Mouse (Mus musculus): Measurements from ENCODE around the gene Angpt4. TPM values are rescaled to one million over a fixed set of nuclear protein-coding genes. Genes with fewer than 3 reads are reported as not detected.

The Angpt4 gene
- total RNA-seq, 2 experiments from 2014 or later: not detected

DNA sequence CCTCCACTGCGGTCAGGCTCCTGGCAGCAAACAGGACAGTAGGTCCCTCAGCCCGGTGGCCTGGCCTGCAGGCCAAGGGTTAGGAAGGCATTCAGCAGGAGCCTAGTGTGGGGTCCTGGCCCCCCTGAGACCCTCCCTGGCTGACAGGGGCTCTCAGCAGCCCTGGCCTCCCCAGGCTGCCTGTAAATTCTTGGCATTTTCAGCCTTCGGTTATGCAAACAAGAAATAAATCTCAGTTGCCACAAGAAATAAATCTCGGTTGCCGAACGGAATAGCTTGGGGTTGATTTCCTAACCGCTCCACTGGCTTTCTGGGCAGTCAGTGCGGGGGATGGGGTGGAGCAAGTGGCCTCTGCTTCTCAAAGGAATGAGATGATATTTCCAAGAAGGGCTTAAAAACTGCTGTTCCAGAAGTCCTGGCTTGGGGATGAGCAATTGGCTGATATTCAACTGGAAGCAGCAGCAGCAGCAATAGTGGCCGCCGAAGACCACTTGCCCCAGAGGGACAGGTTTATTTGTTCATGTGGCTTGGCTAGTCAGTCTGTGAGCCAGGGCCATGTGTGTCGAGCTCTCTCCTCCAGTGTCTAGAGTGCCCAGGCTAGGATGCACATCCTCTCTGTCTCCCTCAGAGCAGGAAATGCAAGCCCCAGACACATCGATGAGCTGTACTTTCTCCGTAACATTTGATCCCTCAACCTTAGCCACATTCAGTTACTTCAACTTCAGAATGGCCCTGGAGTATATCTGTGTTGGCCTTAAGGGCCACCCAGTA is 5.2 kb downstream of the Angpt4 start:
- TF ChIP-seq CTCF (IDR thresholded peaks at IDR 0.05): no peak
- no peak overlapping the region for H3K4me3 ChIP-seq
- DNase-seq (ENCODE audit: extremely low spot score in 1 of 2, low spot score in 2 of 2): no peak
- no peak overlapping the region for H3K27ac ChIP-seq
- intact Hi-C loops (cut with DNase I): no loop called here

DNA sequence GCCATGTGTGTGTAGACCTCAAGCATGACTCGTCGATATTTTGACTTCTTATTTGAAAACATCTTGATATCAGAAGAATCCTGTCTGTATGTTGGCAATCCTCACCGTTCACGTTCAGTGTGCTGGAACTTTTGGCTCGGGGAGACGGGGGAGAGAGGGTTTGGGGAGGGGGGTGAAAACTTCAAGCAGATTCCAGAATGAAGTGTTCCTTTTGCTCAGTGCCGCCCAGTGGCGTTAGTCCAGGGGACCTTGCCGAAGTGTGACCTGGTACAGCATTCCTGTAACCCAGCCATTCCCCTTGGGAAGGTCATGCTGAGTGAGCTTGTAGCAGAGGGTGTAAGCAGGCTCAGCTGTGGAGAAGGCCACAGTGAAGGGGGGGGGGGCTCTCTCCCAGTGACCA is 8.1 kb downstream of the Angpt4 start:
- H3K4me3 ChIP-seq: no peak overlapping the region
- intact Hi-C loops (cut with DNase I): no loop called here
- H3K27ac ChIP-seq: no peak overlapping the region
- no peak for TF ChIP-seq CTCF (IDR thresholded peaks at IDR 0.05)
- DNase-seq (ENCODE audit: extremely low spot score in 1 of 2, low spot score in 2 of 2): no peak

- no peak overlapping the region for H3K4me3 ChIP-seq
- intact Hi-C loops (cut with DNase I): no loop called here
- no peak overlapping the region for H3K27ac ChIP-seq
- no peak for TF ChIP-seq CTCF (IDR thresholded peaks at IDR 0.05)
- DNase-seq (ENCODE audit: extremely low spot score in 1 of 2, low spot score in 2 of 2): no peak
These were observed 10.1 kb downstream of the Angpt4 start for GRCm38 (mm10) chr2:151921068-151921467.

DNA sequence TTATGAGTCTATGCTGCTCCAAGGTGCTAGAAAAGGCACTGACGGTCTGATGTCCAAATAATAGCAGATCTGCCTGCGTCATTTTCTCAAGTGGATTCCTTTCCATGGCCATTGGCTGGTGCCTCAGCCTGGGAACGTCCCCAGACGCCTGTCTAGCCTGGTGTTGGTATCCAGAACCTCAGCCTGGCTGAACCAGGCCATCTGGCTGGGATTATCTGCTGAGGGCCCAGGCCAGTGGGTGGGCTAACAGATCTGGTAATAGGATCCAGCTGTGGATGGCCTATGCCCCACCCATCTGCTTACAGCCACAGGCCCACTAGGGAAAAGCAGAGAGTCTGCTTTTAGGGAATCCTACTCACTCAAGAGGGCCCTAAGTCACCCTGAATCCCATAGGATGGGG is 10.6 kb downstream of the Angpt4 start:
- no peak for DNase-seq (ENCODE audit: extremely low spot score in 1 of 2, low spot score in 2 of 2)
- Histone ChIP-seq H3K27ac (no peak overlapping the region), H3K4me3 (no peak overlapping the region)
- intact Hi-C loops (cut with DNase I): no loop called here
- TF ChIP-seq CTCF (IDR thresholded peaks at IDR 0.05): no peak

DNA sequence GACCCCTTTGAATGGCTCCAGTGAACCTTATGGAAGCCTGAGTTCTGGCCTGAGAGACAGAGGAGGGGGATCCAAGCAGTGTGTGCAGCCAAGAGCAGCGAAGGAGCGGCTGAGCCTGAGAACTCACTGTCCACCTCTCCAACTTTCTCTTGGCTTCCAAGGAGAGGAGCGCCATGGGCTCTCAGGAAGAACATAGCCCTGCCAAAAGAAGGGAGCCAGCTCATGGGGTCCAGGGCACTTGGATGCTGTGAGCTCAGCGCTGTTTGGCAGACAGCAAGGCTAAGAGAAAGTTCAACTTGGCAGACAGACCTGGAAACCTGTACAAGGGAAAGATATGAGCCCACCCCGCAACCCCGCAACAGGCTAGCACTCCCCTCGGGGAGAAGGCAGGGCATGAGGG is 13.3 kb downstream of the Angpt4 start:
- H3K27ac ChIP-seq: no peak overlapping the region
- no peak for DNase-seq (ENCODE audit: extremely low spot score in 1 of 2, low spot score in 2 of 2)
- intact Hi-C loops (cut with DNase I): no loop called here
- TF ChIP-seq CTCF (IDR thresholded peaks at IDR 0.05): no peak
- no peak overlapping the region for H3K4me3 ChIP-seq

GRCm38 (mm10) chr2:151925715-151926114 is 14.7 kb downstream of the Angpt4 start:
- TF ChIP-seq CTCF (IDR thresholded peaks at IDR 0.05): no peak
- Histone ChIP-seq H3K27ac (no peak overlapping the region), H3K4me3 (no peak overlapping the region)
- intact Hi-C loops (cut with DNase I): loop anchor here (5.0 kb wide), 2 partner anchors 33 to 48 kb away; no protein-coding TSS in a partner anchor
- DNase-seq (ENCODE audit: extremely low spot score in 1 of 2, low spot score in 2 of 2): no peak

DNA sequence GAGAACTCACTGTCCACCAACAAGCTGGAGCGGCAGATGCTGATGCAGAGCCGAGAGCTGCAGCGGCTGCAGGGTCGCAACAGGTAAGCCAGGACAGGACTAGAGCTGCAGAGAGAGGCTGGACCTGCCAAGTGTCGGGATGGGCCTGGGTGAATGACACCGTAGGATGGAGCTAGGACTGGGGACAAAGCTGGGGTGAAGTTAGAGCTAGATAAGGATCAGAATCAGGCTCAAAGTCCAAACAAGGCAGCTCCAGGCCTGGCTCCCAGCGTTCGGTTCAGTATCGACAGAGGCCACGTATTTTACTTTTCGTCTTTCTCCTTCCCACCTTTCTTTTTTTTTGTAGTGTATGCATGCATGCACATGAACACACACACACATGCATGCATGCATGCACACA is 16.1 kb downstream of the Angpt4 start:
- H3K27ac ChIP-seq: no peak overlapping the region
- TF ChIP-seq CTCF (IDR thresholded peaks at IDR 0.05): no peak
- DNase-seq (ENCODE audit: extremely low spot score in 1 of 2, low spot score in 2 of 2): no peak
- intact Hi-C loops (cut with DNase I): loop anchor here (5.0 kb wide), 2 partner anchors 35 to 50 kb away; no protein-coding TSS in a partner anchor
- H3K4me3 ChIP-seq: no peak overlapping the region

GRCm38 (mm10) chr2:151930389-151931074 is 19.5 kb downstream of the Angpt4 start:
- TF ChIP-seq CTCF (IDR thresholded peaks at IDR 0.05): peak; percentile 90
- peak; percentile 69 to 82 for DNase-seq (ENCODE audit: extremely low spot score in 1 of 2, low spot score in 2 of 2)
- Histone ChIP-seq H3K27ac (no peak overlapping the region), H3K4me3 (no peak overlapping the region)
- intact Hi-C loops (cut with DNase I): loop anchor here (2.0 kb wide), 1 partner anchor 66 kb away; the partner anchor contains the start of gene Slc52a3

GRCm38 (mm10) chr2:151937893-151938292 is 26.9 kb downstream of the Angpt4 start:
- no peak for TF ChIP-seq CTCF (IDR thresholded peaks at IDR 0.05)
- Histone ChIP-seq H3K27ac (no peak overlapping the region), H3K4me3 (no peak overlapping the region)
- DNase-seq (ENCODE audit: extremely low spot score in 1 of 2, low spot score in 2 of 2): no peak
- intact Hi-C loops (cut with DNase I): no loop called here

DNA sequence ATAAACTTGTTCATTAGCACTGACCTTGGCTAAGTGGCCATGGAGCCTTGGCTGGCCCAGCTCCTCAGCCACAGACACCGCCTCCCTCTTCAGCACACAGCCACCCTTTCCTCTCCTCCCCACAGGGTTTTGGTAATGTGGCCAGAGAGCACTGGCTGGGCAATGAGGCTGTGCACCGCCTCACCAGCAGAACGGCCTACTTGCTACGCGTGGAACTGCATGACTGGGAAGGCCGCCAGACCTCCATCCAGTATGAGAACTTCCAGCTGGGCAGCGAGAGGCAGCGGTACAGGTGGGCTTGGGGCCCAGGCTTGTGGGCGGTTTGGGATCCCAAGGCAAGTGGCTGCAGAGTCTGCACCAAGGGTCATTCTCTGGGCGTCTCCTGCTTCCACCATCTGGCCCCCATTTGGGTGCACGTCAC is 27.8 kb downstream of the Angpt4 start:
- DNase-seq (ENCODE audit: extremely low spot score in 1 of 2, low spot score in 2 of 2): no peak
- intact Hi-C loops (cut with DNase I): no loop called here
- no peak overlapping the region for H3K27ac ChIP-seq
- TF ChIP-seq CTCF (IDR thresholded peaks at IDR 0.05): no peak; the same call in 1 of the 2 replicates
- no peak overlapping the region for H3K4me3 ChIP-seq

GRCm38 (mm10) chr2:151939651-151940420 is 28.8 kb downstream of the Angpt4 start:
- DNase-seq (ENCODE audit: extremely low spot score in 1 of 2, low spot score in 2 of 2): no peak
- intact Hi-C loops (cut with DNase I): loop anchor here (5.0 kb wide), 1 partner anchor 63 kb away; no protein-coding TSS in a partner anchor

GRCm38 (mm10) chr2:151941269-151941668 is 30.3 kb downstream of the Angpt4 start:
- no peak for DNase-seq (ENCODE audit: extremely low spot score in 1 of 2, low spot score in 2 of 2)
- intact Hi-C loops (cut with DNase I): loop anchor here (1.0 to 5.0 kb wide), 2 partner anchors 53 to 64 kb away; no protein-coding TSS in a partner anchor
- Histone ChIP-seq H3K27ac (no peak overlapping the region), H3K4me3 (no peak overlapping the region)
- TF ChIP-seq CTCF (IDR thresholded peaks at IDR 0.05): peak; percentile 61

More at GRCm38 (mm10) chr2:151939651-151940420, 28.8 kb downstream of the Angpt4 start:
- Histone ChIP-seq H3K4me3 (no peak overlapping the region), H3K27ac (no peak overlapping the region)
- TF ChIP-seq CTCF (IDR thresholded peaks at IDR 0.05): no peak
